Mouse (Mus musculus): Measurements from ENCODE around the gene Syne1.
A peak's percentile ranks its signal among the peaks of the same experiment; 100 is the strongest.

DNA sequence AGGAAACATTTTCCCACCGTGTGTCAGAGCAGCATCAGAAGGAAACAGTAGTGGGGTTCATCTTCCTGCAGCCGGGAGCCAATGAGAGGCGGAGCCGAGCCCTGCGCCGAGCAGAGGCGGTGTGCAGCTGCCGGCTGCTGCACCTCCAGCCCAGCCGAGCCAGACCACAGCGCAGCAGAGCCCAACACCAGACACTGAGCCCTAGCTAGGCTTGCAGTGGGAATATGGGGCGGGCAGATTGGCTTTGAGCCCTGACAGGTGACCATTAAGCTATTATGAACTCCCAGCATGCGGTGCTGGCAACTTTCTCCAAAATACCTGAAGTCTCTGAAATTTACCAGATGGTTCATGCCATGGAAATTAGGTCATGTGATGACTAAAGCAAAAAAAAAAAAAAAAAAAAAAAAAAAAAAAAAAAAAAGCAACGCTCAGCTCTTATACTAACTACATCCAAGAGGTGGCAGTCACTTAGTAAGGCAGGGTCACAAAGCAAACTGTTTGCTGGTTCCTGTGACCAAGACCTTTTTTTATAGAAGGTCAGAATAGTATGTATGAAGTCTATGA is 356.5 kb downstream of the Syne1 start:
- TF ChIP-seq CTCF (IDR thresholded peaks at IDR 0.05; ENCODE audit: control insufficient read depth, insufficient read depth, low read length): no peak
- TF ChIP-seq POLR2A (IDR thresholded peaks at IDR 0.05; ENCODE audit: borderline replicate concordance, control insufficient read depth, low read depth, low read length): peak; percentile 64; the same call in 1 of the 2 replicates

Data from bone marrow, adult 2 months (tissue).